In genomic region chr17:55479367-55479766, GRCm38 (mm10) we compare ENCODE assay signal across 32 mouse cellular contexts. TPM values are rescaled to one million over a fixed set of nuclear protein-coding genes. Genes with fewer than 3 reads are reported as not detected.
DNase-seq lines count a peak whose midpoint lies in the region; ATAC-seq and TF ChIP-seq lines count a peak whose summit lies in the region.
"Had no signal": no experiment of that assay in that cellular context is flagged by ENCODE, and none has a peak within 500 bp of the region (broad histone marks: within the 10 kb centered on the region; RNA-seq: fewer than 3 reads in every experiment).

No protein-coding gene starts in this region.

- no peak overlapping the region for H3K4me3 ChIP-seq in forebrain, embryonic 13.5 days
- no peak overlapping the region for H3K4me3 ChIP-seq in forebrain, embryonic 10.5 days
- H3K4me3 ChIP-seq in hindbrain, embryonic 14.5 days (replicated peaks; ENCODE audit: low read length), result no peak overlapping the region
- no peak overlapping the region for H3K4me3 ChIP-seq in hindbrain, embryonic 10.5 days
- no peak overlapping the region for H3K4me3 ChIP-seq in midbrain, postnatal 0 days (ENCODE audit: low read depth, low read length)
- H3K4me3 ChIP-seq in kidney, adult 2 months (ENCODE audit: insufficient read depth, low read depth, low read length), result no peak overlapping the region
- H3K4me3 ChIP-seq: limb, embryonic 13.5 days; lung, embryonic 15.5 days; midbrain, embryonic 12.5 days; myocyte; neural tube, embryonic 13.5 days had no signal

- no peaks in the 10 kb centered on the region for H3K27me3 ChIP-seq in forebrain, embryonic 13.5 days
- H3K27me3 ChIP-seq in forebrain, embryonic 10.5 days (ENCODE audit: poor library complexity, severe bottlenecking), result no peaks in the 10 kb centered on the region
- H3K27me3 ChIP-seq in hindbrain, embryonic 14.5 days (ENCODE audit: control insufficient read depth, insufficient read depth, low read length), result no peaks in the 10 kb centered on the region
- no peaks in the 10 kb centered on the region for H3K27me3 ChIP-seq in hindbrain, embryonic 10.5 days (ENCODE audit: insufficient read depth, poor library complexity, severe bottlenecking)
- no peaks in the 10 kb centered on the region for H3K27me3 ChIP-seq in midbrain, postnatal 0 days (ENCODE audit: insufficient read depth, low read length)
- H3K27me3 ChIP-seq in kidney, adult 2 months (replicated peaks; ENCODE audit: control insufficient read depth, insufficient read depth, low read length), result no peaks in the 10 kb centered on the region
- H3K27me3 ChIP-seq: CH12.LX; lung, embryonic 15.5 days; midbrain, embryonic 12.5 days; neural tube, embryonic 13.5 days had no signal

- DNase-seq in forebrain, embryonic 10.5 days (ENCODE audit: extremely low spot score, low spot score), result no peak
- DNase-seq in hindbrain, embryonic 14.5 days (ENCODE audit: low spot score), result no peak
- no peak for DNase-seq in hindbrain, embryonic 10.5 days (ENCODE audit: low spot score)
- peak; percentile 29 for DNase-seq in brain, adult 2 months (ENCODE audit: low read depth, low spot score)
- no peak for DNase-seq in midbrain, postnatal 0 days (ENCODE audit: low spot score)
- no peak for DNase-seq in kidney, adult 2 months
- DNase-seq: adrenal gland, adult 2 months; adrenal gland, postnatal 36 days; cerebellum, adult 8-10 months; cerebellum, postnatal 36 days; gastrocnemius, postnatal 25 days; heart, adult 18-20 months; kidney, adult 8-10 months; kidney, postnatal 4 days; retina, postnatal 1 day; right cerebral cortex, postnatal 14 days had no signal

- no peaks in the 10 kb centered on the region; the same call in 1 of the 2 replicates for H3K9me3 ChIP-seq in forebrain, embryonic 13.5 days (replicated peaks)
- H3K9me3 ChIP-seq in forebrain, embryonic 10.5 days, result no peaks in the 10 kb centered on the region
- no peaks in the 10 kb centered on the region for H3K9me3 ChIP-seq in hindbrain, embryonic 14.5 days (ENCODE audit: control insufficient read depth, low read length)
- H3K9me3 ChIP-seq in hindbrain, embryonic 10.5 days, result no peaks in the 10 kb centered on the region
- no peaks in the 10 kb centered on the region for H3K9me3 ChIP-seq in midbrain, postnatal 0 days (ENCODE audit: low read length)
- H3K9me3 ChIP-seq: lung, embryonic 15.5 days; midbrain, embryonic 12.5 days; neural tube, embryonic 13.5 days had no signal

- H3K9ac ChIP-seq in forebrain, embryonic 13.5 days, result no peak overlapping the region
- H3K9ac ChIP-seq in hindbrain, embryonic 14.5 days, result no peak overlapping the region
- no peak overlapping the region for H3K9ac ChIP-seq in midbrain, postnatal 0 days (replicated peaks; ENCODE audit: low read length, poor library complexity, severe bottlenecking)
- H3K9ac ChIP-seq: limb, embryonic 13.5 days; lung, embryonic 15.5 days; midbrain, embryonic 12.5 days; neural tube, embryonic 13.5 days had no signal

- H3K4me1 ChIP-seq in forebrain, embryonic 13.5 days, result peaks cover 9% of the 10 kb centered on the region
- H3K4me1 ChIP-seq in forebrain, embryonic 10.5 days, result no peaks in the 10 kb centered on the region
- no peaks in the 10 kb centered on the region for H3K4me1 ChIP-seq in hindbrain, embryonic 14.5 days (replicated peaks; ENCODE audit: control insufficient read depth, insufficient read depth, low read length)
- H3K4me1 ChIP-seq in hindbrain, embryonic 10.5 days (replicated peaks), result no peaks in the 10 kb centered on the region
- H3K4me1 ChIP-seq in midbrain, postnatal 0 days (ENCODE audit: insufficient read depth, low read length), result no peaks in the 10 kb centered on the region
- H3K4me1 ChIP-seq in kidney, adult 2 months (ENCODE audit: control insufficient read depth, insufficient read depth, low read length), result no peaks in the 10 kb centered on the region
- H3K4me1 ChIP-seq: lung, embryonic 15.5 days; midbrain, embryonic 12.5 days had no signal

- ATAC-seq in forebrain, embryonic 13.5 days, result peak; percentile 31; the same call in 1 of the 2 replicates
- ATAC-seq in hindbrain, embryonic 14.5 days (ENCODE audit: low FRiP score), result no peak
- ATAC-seq in midbrain, postnatal 0 days (ENCODE audit: low FRiP score), result 0 out of 2 replicates have a peak, but pooled peaks have one; percentile 9
- ATAC-seq: activated CD4-positive, CD25-positive, alpha-beta regulatory T cell, adult 4 months had no signal

- no peak overlapping the region for H3K4me2 ChIP-seq in forebrain, embryonic 13.5 days
- no peak overlapping the region for H3K4me2 ChIP-seq in hindbrain, embryonic 14.5 days (replicated peaks)
- H3K4me2 ChIP-seq in midbrain, postnatal 0 days (ENCODE audit: low read depth, low read length, poor library complexity, severe bottlenecking), result no peak overlapping the region
- H3K4me2 ChIP-seq: heart, embryonic 11.5 days; limb, embryonic 13.5 days; liver, embryonic 11.5 days; lung, embryonic 15.5 days; midbrain, embryonic 12.5 days; neural tube, embryonic 13.5 days had no signal

- TF ChIP-seq CTCF in midbrain, postnatal 0 days (IDR thresholded peaks at IDR 0.05), result no peak
- no peak for TF ChIP-seq CTCF in kidney, adult 2 months (conservative IDR thresholded peaks at IDR 0.05; ENCODE audit: insufficient read depth, insufficient read length, low read depth, low read length)

- no peak overlapping the region; the same call in 1 of the 2 replicates for H3K27ac ChIP-seq in forebrain, embryonic 13.5 days
- H3K27ac ChIP-seq in forebrain, embryonic 10.5 days, result no peak overlapping the region
- 0 out of 2 replicates have a peak overlapping the region, but pooled peaks have one; percentile 39 for H3K27ac ChIP-seq in hindbrain, embryonic 14.5 days
- no peak overlapping the region for H3K27ac ChIP-seq in hindbrain, embryonic 10.5 days
- H3K27ac ChIP-seq in midbrain, postnatal 0 days (ENCODE audit: low read depth, low read length), result peak overlapping the region; percentile 13; the same call in 1 of the 2 replicates
- H3K27ac ChIP-seq in kidney, adult 2 months (ENCODE audit: insufficient read depth, low read depth, low read length), result no peak overlapping the region
- H3K27ac ChIP-seq: kidney, postnatal 0 days; limb, embryonic 13.5 days; lung, embryonic 15.5 days; midbrain, embryonic 12.5 days; neural tube, embryonic 13.5 days had no signal

- WGBS in forebrain, embryonic 13.5 days, result 45% methylated on average over 7 of the region's 7 CpGs
- 83% methylated on average over 7 of the region's 7 CpGs for WGBS in forebrain, embryonic 10.5 days
- 70% methylated on average over 7 of the region's 7 CpGs for WGBS in hindbrain, embryonic 14.5 days
- 87% methylated on average over 7 of the region's 7 CpGs for WGBS in hindbrain, embryonic 10.5 days
- WGBS in midbrain, postnatal 0 days, result 53% methylated on average over 7 of the region's 7 CpGs
- WGBS in kidney, adult 2 months, result 71% methylated on average over 7 of the region's 7 CpGs

- no peak for TF ChIP-seq POLR2A in kidney, adult 2 months (IDR thresholded peaks at IDR 0.05; ENCODE audit: low read depth, low read length)

- peaks cover 21% of the 10 kb centered on the region for H3K36me3 ChIP-seq in forebrain, embryonic 13.5 days (ENCODE audit: poor library complexity, severe bottlenecking)
- peaks cover 15% of the 10 kb centered on the region for H3K36me3 ChIP-seq in forebrain, embryonic 10.5 days (replicated peaks)
- H3K36me3 ChIP-seq in hindbrain, embryonic 14.5 days (replicated peaks; ENCODE audit: control insufficient read depth, insufficient read depth), result peaks cover 12% of the 10 kb centered on the region
- H3K36me3 ChIP-seq in hindbrain, embryonic 10.5 days, result peaks cover 7% of the 10 kb centered on the region; the same call in 1 of the 2 replicates
- peaks cover 8% of the 10 kb centered on the region for H3K36me3 ChIP-seq in midbrain, postnatal 0 days (ENCODE audit: insufficient read depth, low read length)
- H3K36me3 ChIP-seq in kidney, adult 2 months (ENCODE audit: control insufficient read depth, insufficient read depth, low read length), result no peaks in the 10 kb centered on the region
- H3K36me3 ChIP-seq: lung, embryonic 15.5 days had no signal

RNA-seq across cellular contexts. Expression of gene St6gal2, which starts 34.2 kb away (rescaled TPM):
- polyA plus RNA-seq in forebrain, embryonic 13.5 days (2015; fragmentation: Nextera tagmentation; extraction: Ambion mirVana), result 10.0 and 11.8 TPM in 2 replicates
- 5.8 and 7.6 TPM in 2 replicates for polyA plus RNA-seq in forebrain, embryonic 10.5 days (2016; fragmentation: Nextera tagmentation; extraction: Ambion mirVana)
- 44.2 and 46.9 TPM in 2 replicates for polyA plus RNA-seq in hindbrain, embryonic 14.5 days (2014; fragmentation: Nextera tagmentation; extraction: Ambion mirVana)
- polyA plus RNA-seq in hindbrain, embryonic 10.5 days (2016; fragmentation: Nextera tagmentation; extraction: Ambion mirVana), result 4.4 and 6.9 TPM in 2 replicates
- 114 and 130 TPM in 2 replicates for total RNA-seq in midbrain, postnatal 0 days (2014; rRNA removed)
- polyA plus RNA-seq in midbrain, postnatal 0 days (2015; fragmentation: Nextera tagmentation; extraction: Ambion mirVana), result 38.8 and 45.9 TPM in 2 replicates
- polyA plus RNA-seq in kidney, adult 2 months (2012; rRNA removed), result not detected in 2 replicates
- total RNA-seq: CH12.LX; gastrocnemius, postnatal 25 days; heart, adult 18-20 months; hematopoietic stem cell, adult 5-6 weeks; megakaryocyte progenitor cell, adult 5-6 weeks had no signal
- polyA plus RNA-seq: activated CD4-positive, CD25-positive, alpha-beta regulatory T cell, adult 4 months; C2C12; liver, embryonic 16.5 days; myocyte; testis, adult 2 months had no signal

Comparison
In these comparisons a context has a peak if more than half of its experiments do, and no peak if none do; other contexts are left out.
1. H3K27ac ChIP-seq: peak in hindbrain, embryonic 14.5 days (single experiment) and midbrain, postnatal 0 days (single experiment); none in forebrain, embryonic 13.5 days (single experiment), forebrain, embryonic 10.5 days (single experiment), hindbrain, embryonic 10.5 days (single experiment) and kidney, adult 2 months (single experiment).